Mouse (Mus musculus) T-cell, adult 2 months (primary cell): ENCODE measurements around the gene Larp4.

Source experiments
- DNase-seq: peaks from one replicate; pipeline ENCODE4 v3.0.0; 2022; ENCODE audit warnings: low spot score

The Larp4 gene

DNA sequence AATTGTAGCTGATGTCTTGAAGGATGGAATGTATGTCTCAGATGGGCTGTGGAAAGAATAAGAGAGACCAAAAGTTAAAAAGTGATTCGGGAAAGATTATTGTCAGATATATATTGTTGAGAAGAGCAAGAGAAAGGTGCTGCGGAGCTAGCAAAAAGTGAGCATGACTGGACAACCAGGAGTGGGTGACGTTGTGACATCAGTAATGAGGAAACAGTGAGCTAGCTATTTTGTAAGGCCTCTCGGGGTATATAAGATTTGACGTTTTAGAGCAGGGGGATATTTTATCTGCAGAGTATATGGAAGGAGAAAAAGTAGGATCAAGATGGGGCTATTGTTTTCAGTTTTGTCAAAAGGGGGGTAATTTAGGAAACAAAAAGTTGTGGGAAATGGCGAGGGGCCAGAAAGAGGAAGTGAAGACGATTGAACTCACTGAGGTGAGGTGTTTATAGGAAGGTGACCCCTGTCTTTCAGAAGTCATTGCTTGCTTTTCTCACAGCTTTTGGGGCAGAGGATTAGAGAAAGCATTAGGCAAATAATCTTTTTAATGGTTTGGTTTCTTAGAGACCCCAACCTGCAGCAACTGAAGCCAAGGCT lies 34.9 kb downstream of the Larp4 start:
- no peak for DNase-seq

DNA sequence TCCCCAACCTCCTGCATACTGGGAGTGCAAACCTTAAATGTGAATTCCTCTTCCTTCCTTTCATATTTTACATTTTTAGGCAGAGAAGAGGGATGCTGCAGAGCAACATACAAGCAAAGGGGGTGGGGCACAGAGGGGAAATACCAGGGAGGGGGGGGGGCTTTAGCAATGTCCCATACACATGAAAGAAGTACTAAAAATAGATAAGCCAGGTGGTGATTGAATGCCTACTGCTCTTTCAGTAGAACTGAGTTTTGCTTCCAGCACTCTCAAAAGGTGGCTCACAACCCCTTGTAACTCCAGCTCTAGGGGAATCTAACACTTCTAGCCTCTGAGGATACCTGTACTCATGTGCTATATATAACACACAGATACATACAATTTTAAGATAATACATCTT lies 36.3 kb downstream of the Larp4 start:
- no peak for DNase-seq

DNA sequence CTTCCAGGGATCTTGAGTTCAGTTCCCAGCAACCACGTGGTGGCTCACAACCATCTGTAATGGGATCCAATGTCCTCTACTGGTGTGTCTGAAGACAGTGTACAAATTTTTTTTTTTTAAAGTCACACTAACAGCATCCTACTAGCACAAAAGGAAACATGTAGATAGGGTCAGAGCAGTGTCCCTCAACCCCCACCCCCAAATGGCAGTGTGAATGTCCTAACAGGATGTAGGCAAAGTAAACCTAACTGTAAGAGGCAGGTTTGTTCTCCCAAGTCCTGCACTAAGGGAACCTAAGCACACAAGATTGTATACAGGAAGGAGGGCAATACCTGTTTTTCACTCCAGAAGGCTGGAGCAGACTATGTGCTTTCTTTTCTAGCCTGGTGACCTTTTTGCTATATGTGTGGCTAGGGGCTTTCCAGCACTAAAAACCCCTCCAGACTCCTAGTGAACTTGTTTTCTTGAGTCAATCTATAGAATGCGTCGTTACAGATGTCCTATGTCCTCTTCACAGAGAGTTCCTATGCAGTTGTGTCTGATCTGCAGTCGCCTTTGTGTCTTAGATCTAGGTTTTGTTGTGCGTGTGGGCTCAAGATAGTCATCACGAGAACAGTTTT lies 48.5 kb downstream of the Larp4 start:
- no peak for DNase-seq

DNA sequence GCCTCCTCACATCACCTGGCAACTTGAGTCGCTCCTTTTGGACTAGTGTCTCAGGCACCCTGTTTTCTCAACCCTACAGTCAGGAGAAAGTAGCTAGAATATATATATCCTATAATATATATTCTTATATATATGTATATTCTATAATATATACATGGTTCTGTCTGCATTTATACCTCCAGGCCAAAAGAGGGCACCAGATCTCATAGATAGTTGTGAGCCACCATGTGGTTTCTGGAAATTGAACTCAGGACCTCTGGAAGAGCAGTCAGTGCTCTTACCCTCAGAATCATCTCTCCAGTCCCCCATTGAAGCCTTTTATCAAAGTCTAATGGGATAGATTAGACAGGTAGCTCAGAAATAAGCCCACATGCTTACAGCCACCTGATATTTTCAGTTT lies 51.3 kb downstream of the Larp4 start:
- no peak for DNase-seq

DNA sequence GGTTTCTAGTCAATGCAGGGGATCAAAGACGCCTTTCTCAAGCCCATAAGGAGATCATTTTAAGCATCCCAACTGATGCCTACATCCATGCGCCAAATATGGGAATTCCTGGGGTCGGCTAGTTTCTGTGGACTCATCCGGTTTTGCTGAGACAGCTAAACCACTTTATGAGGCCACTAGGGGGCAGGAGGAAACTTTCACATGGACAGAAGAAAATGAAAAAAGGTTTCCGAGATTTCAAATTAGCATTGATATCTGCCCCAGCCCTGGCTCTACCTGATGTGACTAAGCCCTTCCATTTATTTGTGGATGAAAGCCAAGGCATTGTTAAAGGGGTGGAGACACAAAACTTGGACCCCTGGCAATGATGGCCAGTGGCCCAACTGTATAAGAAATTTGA lies 53.1 kb downstream of the Larp4 start:
- DNase-seq, result peak; percentile 45

DNA sequence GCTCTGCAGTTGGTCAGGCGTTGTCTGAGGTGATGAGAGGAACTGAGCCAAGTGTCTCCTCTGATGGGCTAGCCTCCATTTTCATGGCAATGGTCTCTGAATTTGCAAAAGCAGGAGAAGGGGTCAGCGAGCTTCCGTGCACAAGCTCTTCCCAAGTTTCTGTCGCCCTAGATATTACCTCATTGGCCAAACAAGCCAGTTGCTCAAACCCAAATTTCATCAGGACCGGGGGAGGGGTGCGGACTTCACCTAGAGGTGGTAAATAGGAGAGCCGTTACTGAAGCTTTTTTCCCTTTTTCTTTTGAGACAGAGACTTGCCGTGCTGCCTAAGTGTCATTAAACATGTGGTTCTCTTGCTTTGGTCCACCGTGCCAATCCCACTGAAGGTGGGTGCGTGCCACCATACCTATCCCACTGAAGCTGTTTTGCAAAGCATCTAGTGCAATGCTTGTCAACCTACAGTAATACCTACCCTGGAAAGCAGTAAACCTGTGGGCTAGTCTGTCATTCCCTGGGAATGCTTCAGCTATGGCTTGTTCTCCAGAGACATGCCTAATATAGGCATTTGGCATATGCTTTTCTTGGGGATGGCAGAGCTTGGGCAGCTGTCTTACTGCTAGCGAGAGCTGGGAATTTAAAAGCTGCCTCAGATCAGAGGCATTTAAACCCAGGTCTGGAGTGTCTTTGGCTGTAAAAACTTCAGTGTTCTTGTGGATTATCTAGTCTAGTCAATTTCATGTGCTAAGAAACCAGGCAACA lies 55.4 kb downstream of the Larp4 start:
- no peak for DNase-seq

DNA sequence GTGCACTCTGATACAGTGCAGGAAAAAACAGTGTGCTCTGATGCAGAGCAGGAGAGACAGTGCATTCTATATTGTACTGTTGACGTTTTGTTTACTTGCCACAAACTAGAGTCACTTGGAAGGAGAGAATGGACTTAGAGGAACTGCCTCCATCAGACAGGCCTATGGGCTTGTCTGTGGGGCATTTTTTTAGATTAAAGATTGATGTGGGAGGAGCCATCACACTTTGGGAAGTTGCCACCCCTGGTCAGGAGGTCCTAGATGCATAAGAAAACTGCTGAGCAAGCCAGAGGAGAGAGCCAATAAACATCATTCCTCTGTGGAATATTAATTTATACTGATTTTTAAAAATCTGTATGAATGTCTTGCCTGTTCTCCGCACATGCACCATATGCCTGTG lies 58.3 kb downstream of the Larp4 start:
- no peak for DNase-seq

DNA sequence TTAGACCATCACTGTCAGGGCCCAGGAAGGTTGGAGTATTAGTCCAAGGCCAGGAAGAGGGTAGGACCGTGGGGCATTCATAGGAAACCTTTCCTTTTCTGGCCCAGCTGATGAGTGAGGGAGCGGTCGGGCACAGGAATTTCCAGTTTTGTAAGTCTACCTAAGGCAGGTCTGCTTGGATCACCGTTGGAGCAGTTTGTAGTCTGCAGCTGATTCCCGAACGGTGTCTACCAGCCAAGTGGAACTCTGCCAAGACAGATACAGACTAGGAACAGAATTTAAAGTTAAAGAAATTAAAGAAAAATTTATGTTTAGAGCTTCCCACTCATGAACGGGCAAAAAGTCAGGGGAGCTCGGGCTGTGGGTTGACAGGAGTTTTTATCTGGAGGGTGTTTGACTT lies 59.6 kb downstream of the Larp4 start:
- DNase-seq, result no peak

DNA sequence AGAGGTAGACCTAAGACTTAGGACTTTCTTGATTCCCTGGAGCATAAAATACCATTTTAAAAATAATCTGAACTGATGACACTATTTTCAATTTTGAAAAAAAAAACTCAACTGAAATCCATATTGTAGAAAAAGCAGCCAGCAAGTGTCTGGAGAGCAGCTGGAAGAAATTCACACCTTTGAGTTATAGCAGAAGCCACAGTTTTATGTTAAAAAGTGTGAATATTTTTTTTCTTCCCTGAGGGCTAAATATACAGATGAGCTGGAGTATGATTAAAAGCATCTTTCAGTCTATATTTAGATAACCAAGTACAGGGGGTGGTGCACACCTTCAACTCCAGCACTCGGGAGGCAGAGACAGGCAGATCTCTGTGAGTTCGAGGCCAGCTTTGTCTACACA lies 60.0 kb downstream of the Larp4 start:
- no peak for DNase-seq

DNA sequence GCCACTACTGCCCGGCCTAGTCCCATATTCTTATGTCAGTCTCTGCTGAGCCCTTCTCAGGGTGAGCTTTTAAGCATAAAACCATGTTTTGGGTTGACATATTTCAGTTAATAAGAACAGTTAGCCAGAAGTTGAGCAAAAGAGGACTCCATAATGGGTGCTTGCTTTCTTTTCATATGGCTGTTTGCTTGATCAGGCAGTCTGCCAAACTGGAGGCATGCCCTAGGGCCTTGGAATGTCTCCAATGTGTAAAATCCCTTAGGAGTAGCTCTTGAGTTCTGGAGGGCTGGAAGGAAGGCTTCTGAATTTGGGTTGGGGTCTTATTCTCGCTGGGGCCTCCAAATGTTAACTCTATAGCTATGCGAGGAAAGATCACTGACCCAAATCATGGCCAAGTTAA lies 62.7 kb downstream of the Larp4 start:
- no peak for DNase-seq

DNA sequence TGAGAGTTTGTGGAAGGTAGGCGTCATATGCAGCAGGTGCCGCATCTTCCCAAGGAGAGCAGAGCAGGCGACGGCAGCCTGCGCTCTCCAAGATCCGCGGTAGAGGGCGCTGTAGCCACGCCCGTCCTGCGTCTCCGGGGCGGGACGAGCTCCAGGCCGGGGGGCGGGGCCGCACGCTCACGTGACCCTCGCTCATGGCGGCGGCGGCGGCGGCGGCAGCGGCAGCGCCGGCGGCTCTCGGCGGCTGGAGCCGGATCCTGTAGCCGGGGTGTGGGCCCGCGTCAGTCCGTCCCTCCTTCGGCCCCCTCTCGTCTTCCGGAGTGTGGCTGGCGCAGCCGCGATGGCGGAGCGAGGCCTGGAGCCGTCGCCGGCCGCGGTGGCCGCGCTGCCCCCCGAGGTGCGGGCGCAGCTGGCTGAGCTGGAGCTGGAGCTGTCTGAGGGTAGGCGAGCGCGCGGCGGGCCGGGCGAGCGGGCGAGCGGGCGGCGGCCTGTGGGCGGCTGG lies 68.7 kb downstream of the Larp4 start, which contains the start of gene Dip2b:
TSS of gene Dip2b (plus strand) at position 195 of the 502 bp plus-strand sequence.
- peak; percentile 96 for DNase-seq

DNA sequence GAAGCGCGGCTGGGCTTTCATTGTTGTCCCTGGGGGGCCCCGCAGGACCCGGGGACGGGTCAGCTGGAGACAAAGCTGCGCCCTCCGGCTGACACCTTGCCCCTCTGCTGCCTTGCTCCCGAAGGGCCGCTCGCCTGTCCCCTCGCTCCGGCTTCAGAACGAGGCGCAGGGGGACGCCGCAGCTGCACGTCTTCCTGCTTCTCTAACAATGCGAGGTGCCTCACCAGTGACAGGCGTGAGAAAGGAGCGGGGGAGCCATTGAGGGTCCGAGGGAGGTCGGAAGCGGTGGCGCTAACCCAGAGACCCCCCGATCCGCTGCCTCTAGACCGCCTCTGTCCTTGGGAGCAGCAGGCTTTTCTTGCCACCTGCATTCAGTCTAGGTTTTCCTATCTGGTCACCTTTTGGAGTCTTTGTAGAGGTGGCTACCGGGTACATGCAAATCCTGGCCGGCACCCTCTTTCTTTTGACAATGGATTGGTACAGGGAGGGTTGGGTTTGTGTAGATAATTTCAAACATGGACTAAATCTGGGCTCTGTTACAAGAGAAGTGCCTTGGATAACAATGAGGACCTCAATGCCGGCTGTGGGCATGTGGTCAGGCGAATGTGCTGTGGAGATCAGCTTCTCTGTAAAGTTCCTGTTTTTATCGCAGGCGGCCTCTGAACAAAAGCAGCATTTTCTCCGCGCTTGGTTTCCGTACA lies 69.3 kb downstream of the Larp4 start:
- peak; percentile 54 for DNase-seq

DNA sequence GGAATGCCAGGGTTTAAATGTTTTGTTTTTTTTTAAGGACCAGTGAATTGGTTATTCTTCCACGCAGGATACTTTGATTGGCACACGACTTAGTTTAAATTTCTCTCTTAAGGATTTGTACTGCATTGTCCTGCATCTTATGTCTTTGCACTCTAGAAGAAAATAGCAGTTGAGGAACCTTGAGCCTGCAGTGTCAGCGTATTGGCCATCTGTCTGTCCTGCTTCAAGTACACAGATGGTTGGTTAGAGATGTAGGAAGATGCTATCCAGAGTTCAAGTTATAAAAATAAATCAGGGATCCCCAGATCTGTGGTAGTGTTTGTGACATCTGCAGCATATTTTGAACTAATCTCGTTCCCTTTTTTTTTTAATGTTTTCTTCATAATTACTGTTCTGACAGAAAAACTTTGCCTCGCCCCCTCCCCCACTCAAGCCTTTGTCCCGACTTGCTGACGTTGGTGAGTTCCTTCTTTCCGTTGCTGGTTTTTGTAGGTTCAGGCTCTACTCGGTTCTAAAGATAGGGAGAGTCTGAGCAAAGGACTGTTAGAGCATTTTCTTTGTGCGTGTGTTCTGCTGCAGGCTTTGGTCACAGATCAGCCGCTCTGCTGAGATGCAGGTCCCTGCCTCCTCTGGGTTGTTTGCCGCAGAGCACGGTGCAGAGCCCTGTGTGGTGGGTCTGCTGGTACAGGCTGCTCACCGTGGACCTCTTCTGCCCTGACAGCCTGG lies 70.8 kb downstream of the Larp4 start:
- DNase-seq, result peak; percentile 48

DNA sequence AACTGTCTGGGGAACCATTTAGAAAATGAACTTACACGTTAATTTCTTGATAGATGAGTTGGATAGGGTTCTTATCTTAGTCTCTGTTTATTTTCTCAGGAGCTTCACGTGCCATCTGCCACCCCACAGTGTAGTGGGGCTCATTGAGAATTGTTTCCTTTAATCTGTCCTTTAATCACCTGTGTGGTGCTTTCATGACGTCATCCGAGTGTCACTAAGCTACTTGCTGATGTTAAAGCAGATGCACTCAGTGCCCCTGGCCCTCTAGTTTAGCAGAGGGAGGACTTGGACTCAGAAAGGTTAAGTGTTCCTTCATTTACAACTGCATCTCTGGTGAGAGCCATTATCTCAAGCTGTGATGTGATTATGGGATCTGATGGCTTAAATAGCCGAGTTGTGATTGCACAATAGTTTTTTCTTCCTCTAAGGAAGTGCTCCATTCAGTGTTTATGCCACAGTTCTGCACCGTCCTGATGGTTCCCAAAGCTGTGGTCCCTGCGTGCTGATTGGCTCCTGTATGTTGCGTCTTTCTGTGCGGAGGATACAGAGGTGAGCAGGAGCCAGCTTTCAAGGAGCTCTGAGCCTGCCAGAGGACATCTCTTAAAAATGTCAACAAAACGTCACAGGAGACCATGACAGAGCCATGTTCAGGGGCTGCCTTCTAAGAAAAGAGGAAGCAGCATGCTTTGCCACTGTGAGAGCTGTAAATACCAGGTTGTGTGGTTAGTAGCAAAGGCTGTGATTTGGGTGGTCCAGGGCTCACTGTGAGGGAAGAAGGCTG lies 71.6 kb downstream of the Larp4 start:
- DNase-seq, result peak; percentile 82

DNA sequence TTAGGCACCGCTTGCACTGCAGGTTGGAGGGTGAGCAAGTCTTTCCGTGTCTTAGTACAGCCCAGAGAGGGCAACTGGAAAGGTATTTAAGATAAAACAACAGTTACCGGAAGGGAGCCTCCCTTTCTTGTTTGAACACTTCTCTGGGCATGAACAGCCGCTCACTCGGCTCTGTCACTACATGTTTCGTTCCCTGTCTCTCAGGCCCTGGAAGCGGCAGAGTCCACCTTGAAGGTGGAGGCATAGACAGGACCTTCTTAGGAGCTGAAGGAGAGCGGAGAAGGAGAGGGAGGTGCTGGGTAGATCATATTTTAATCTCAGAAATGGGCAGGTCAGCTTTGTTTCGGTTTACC lies 72.2 kb downstream of the Larp4 start:
- DNase-seq, result no peak

DNA sequence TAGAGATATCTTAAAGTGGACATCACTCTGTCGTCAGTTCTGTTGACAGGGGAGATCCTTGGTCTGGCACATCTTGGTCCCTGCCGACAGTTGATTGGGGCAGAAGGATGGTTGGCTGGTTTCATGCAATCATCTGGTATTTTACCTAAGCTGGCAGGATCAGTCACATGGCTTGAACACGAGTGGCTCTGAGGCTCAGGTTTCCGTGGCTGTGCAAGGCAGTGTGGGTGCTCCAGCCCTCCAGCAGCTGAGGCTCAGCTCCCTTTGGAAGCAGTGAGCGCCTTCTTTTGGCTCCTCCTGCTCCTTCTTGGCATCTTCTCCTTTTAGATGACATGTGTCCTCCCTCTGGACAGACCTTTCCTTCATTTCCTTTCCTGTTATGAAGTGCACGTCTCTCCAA lies 75.7 kb downstream of the Larp4 start:
- no peak for DNase-seq

DNA sequence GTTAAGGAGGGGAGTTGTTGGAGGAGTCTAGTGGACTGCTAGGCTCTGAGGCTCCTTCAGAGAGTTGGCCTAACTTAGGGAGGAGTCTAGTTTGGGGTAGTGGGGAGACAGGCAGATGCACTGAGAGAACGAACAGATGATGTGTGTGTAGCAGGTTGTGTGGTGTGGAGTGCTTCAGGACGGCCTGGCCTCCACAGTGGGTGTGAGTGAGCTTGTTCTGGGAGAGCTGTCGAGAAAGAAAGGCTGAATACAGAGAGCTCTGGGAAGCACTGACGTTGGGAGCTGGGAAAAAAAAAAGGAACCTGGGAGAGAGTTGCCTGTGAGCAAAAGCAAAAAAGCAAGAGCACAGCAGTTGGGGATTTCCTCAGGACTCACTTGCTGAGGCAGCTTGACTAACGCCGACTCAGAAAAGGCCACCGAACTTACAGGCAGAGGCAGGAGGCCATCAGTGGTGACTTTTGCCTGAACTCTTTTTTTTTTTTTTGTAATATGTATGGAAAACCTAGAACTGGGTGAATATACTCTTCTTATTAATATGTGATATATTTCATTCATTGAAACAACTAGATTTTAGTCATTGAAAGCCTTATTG lies 79.7 kb downstream of the Larp4 start:
- DNase-seq, result no peak

DNA sequence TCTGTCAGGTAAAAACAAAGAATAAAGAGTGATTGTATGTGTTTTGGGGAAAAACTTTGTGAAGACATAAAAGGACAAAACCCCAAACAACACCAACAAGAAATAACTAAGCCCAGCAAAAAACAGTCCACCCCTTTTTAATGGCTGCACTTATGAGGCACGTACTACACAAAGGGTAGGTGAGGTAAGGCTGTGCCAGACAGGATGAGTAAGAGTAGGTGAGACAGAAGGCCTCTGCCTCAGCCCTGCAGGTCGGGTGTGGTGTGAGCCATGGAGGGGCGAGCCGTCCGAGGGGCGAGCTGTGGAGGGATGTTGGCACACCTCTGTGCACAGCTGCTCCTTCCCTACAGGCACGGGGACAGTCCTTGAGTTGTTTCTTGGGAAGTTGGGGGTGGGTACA lies 81.1 kb downstream of the Larp4 start:
- DNase-seq, result no peak

DNA sequence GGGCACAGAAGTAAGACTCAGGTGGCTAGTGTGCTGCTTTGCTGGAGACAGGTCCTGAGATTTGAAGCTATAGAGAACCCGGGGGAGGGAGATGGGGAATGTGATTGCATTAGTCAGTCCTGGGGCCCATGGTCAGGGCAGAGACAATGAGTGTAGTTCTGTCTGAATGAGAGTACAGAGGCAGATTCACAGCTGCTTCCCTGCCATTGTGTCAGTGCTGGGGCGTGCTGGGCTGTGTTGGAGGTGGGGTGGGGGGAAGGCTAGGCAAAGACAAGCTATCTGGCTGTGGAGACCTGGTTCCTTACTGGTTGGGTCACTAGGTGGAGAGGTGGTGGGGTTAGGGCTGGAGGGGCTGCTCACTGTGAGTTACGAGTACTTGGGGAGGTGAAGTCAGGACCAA lies 82.9 kb downstream of the Larp4 start:
- no peak for DNase-seq

DNA sequence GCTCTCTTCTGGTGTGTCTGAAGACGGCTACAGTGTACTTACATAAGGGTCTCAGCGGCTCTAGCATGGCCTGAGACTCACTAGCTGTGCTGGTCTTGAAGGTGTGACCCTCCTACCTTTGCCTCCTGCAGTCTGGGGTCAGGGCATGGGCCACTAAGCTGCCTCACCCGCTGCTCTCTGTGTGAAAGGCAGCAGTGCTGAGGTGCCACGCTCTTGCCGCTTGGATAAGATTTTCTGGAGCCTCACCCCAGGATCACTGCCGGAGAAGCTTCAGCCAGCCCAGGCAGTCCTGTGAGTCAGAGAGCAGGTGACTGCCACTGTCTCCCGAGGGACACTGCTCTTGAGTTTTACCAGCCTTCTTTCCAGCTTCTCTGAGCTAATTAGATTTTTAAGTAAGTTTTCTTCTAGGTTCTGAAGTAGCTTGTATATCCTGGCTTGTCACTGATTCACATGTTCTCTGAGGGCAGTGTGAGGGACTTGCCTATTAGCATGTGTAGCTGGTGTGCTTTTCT lies 86.6 kb downstream of the Larp4 start:
- DNase-seq, result no peak

DNA sequence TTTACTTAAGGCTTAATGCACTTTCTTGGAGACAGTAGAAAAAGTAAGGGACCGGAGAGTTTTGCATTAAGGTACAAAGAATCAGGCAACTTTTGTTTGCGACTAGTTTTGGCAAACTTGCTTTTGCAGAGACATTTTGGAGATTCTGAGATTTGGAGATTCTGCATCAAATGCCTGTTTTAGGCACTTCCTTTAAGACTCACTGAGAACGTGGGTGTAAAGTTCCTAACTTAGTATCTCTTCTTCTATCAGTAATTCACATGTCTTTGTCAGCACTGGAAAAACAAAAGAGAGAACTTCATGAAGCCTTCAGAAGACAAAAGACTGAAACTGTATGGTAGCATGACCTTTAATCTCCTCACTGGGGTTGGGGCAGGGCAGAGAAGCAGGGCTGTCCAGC lies 87.8 kb downstream of the Larp4 start:
- DNase-seq, result no peak
